Mouse (Mus musculus): ENCODE measurements around the gene Itpr1.

- no peak for TF ChIP-seq POLR2A (IDR thresholded peaks at IDR 0.05; ENCODE audit: borderline replicate concordance, extremely low read depth, low read depth, low read length)
- TF ChIP-seq CTCF (IDR thresholded peaks at IDR 0.05; ENCODE audit: insufficient read depth, low read length): no peak
Measured at GRCm38 (mm10) chr6:108401412-108401955, 188.6 kb downstream of the Itpr1 start.

Measured in lung, adult 2 months (tissue).